ENCODE assay signal across 19 mouse cellular contexts in the genomic region with DNA sequence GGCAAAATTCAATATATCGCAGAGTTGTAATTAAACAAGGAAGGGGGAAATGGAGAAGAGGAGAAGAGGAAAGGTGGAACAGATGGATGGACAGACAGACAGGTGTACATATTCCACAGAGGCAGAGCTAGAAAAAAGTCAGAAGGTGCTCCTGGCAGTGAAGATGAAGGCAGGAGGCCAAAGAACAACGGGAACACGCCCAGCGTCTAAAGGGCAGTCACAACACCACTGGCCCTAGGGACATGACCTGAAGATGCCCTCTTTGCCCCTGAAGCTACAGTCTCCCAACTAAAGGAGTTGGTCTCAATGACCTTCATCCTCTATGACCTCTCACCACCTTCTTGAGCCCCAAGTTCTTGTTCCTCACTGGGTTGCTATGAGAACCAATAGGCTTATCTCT. TPM values are rescaled to one million over a fixed set of nuclear protein-coding genes. Genes with fewer than 3 reads are reported as not detected.
"Had no signal": no experiment of that assay in that cellular context is flagged by ENCODE, and none has a peak within 500 bp of the region (broad histone marks: within the 10 kb centered on the region; RNA-seq: fewer than 3 reads in every experiment).

No protein-coding gene starts in this region.

- H3K4me3 ChIP-seq: left cerebral cortex, adult 2 months; liver, embryonic 12.5 days; liver, embryonic 15.5 days; lung, embryonic 15.5 days; megakaryocyte, embryonic 14.5 days; midbrain, embryonic 10.5 days; midbrain, embryonic 15.5 days; myocyte; neural tube, embryonic 13.5 days; stomach, embryonic 15.5 days had no signal

- H3K36me3 ChIP-seq: liver, embryonic 12.5 days; liver, embryonic 15.5 days; lung, embryonic 15.5 days; midbrain, embryonic 10.5 days; midbrain, embryonic 15.5 days; neural tube, embryonic 13.5 days; stomach, embryonic 15.5 days had no signal

- H3K27me3 ChIP-seq: liver, embryonic 12.5 days; liver, embryonic 15.5 days; lung, embryonic 15.5 days; megakaryocyte, embryonic 14.5 days; midbrain, embryonic 15.5 days; neural tube, embryonic 13.5 days; stomach, embryonic 15.5 days had no signal

- H3K27ac ChIP-seq: left cerebral cortex, adult 2 months; liver, embryonic 12.5 days; liver, embryonic 15.5 days; lung, embryonic 15.5 days; midbrain, embryonic 10.5 days; midbrain, embryonic 15.5 days; neural tube, embryonic 13.5 days; stomach, embryonic 15.5 days had no signal

- H3K9ac ChIP-seq: liver, embryonic 12.5 days; liver, embryonic 15.5 days; lung, embryonic 15.5 days; midbrain, embryonic 15.5 days; neural tube, embryonic 13.5 days; stomach, embryonic 15.5 days had no signal

- ATAC-seq: intestine, postnatal 0 days; liver, embryonic 12.5 days; midbrain, embryonic 15.5 days had no signal

- H3K4me1 ChIP-seq: liver, embryonic 12.5 days; liver, embryonic 15.5 days; lung, embryonic 15.5 days; megakaryocyte, embryonic 14.5 days; midbrain, embryonic 10.5 days; midbrain, embryonic 15.5 days; stomach, embryonic 15.5 days had no signal

- DNase-seq: layer of hippocampus, postnatal 36 days; lung, adult 18-20 months; lung, postnatal 10 days; lung, postnatal 36 days; retina, postnatal 1 day; right cerebral cortex, postnatal 25 days; spleen, adult 18-20 months; thymus, postnatal 25 days had no signal

- H3K4me2 ChIP-seq: liver, embryonic 12.5 days; liver, embryonic 15.5 days; lung, embryonic 15.5 days; midbrain, embryonic 15.5 days; neural tube, embryonic 13.5 days; stomach, embryonic 15.5 days had no signal

- H3K9me3 ChIP-seq: liver, embryonic 12.5 days; liver, embryonic 15.5 days; lung, embryonic 15.5 days; midbrain, embryonic 10.5 days; midbrain, embryonic 15.5 days; neural tube, embryonic 13.5 days; stomach, embryonic 15.5 days had no signal

RNA-seq across cellular contexts. Expression of a gene that starts 46.3 kb away (rescaled TPM):
- polyA plus RNA-seq: myocyte had no signal
